ENCODE assay signal across 25 mouse cellular contexts in genomic region chr11:104320511-104320910, GRCm38 (mm10).
A peak's percentile ranks its signal among the peaks of the same experiment; 100 is the strongest.
DNase-seq lines count a peak whose midpoint lies in the region; ATAC-seq and TF ChIP-seq lines count a peak whose summit lies in the region.
"Had no signal": no experiment of that assay in that cellular context is flagged by ENCODE, and none has a peak within 500 bp of the region (broad histone marks: within the 10 kb centered on the region; RNA-seq: fewer than 3 reads in every experiment).

No protein-coding gene starts in this region.

- H3K4me3 ChIP-seq in forebrain, embryonic 12.5 days (replicated peaks) = no peak overlapping the region
- no peak overlapping the region for H3K4me3 ChIP-seq in forebrain, embryonic 16.5 days (replicated peaks; ENCODE audit: low read length)
- H3K4me3 ChIP-seq in liver, postnatal 0 days (ENCODE audit: low read depth, low read length) = no peak overlapping the region
- H3K4me3 ChIP-seq in liver, embryonic 11.5 days (ENCODE audit: low read depth, low read length) = no peak overlapping the region
- H3K4me3 ChIP-seq: heart, adult 2 months; heart, embryonic 13.5 days; limb, embryonic 12.5 days; liver, embryonic 12.5 days; midbrain, embryonic 12.5 days; neural tube, embryonic 13.5 days; stomach, embryonic 15.5 days had no signal

- intact Hi-C loops in left cerebral cortex, postnatal 10 days (cut with DNase I) = no loop called here

- no peak for TF ChIP-seq CTCF in liver, postnatal 0 days (IDR thresholded peaks at IDR 0.05; ENCODE audit: low read depth)

- H3K27me3 ChIP-seq in forebrain, embryonic 12.5 days = peaks cover 26% of the 10 kb centered on the region
- H3K27me3 ChIP-seq in forebrain, embryonic 16.5 days (replicated peaks; ENCODE audit: control insufficient read depth, insufficient read depth, low read length) = no peaks in the 10 kb centered on the region
- H3K27me3 ChIP-seq in liver, postnatal 0 days (ENCODE audit: insufficient read depth, low read length) = no peaks in the 10 kb centered on the region
- H3K27me3 ChIP-seq in liver, embryonic 11.5 days (replicated peaks; ENCODE audit: control insufficient read depth, insufficient read depth, low read length) = no peaks in the 10 kb centered on the region
- H3K27me3 ChIP-seq: neural tube, embryonic 13.5 days; stomach, embryonic 15.5 days had no signal

- TF ChIP-seq EP300 in liver, postnatal 0 days (IDR thresholded peaks at IDR 0.05; ENCODE audit: low read depth) = no peak

- ATAC-seq in forebrain, embryonic 12.5 days (ENCODE audit: low FRiP score) = 0 out of 2 replicates have a peak, but pooled peaks have one; percentile 13
- ATAC-seq in forebrain, embryonic 16.5 days = no peak
- no peak for ATAC-seq in liver, postnatal 0 days
- no peak for ATAC-seq in liver, embryonic 11.5 days (replicated peaks; ENCODE audit: low FRiP score)
- ATAC-seq: liver, embryonic 12.5 days had no signal

- DNase-seq in liver, postnatal 0 days = peak; percentile 14
- DNase-seq in liver, embryonic 11.5 days (ENCODE audit: low spot score) = no peak
- DNase-seq in thymus, postnatal 0 days (ENCODE audit: low spot score) = peak; percentile 15
- no peak for DNase-seq in thymus, postnatal 4 days
- DNase-seq in left cerebral cortex, postnatal 10 days (ENCODE audit: extremely low spot score in 1 of 2, low spot score in 2 of 2) = no peak
- no peak for DNase-seq in neural tube, embryonic 10.5 days (ENCODE audit: extremely low spot score, low spot score)
- DNase-seq: adrenal gland, postnatal 10 days; gastrocnemius, postnatal 36 days; heart, adult 2 months; heart, postnatal 14 days; kidney, adult 2 months; kidney, postnatal 10 days; layer of hippocampus, postnatal 36 days; right cerebral cortex, adult 18-20 months; right cerebral cortex, postnatal 4 days; thymus, postnatal 36 days had no signal

- no peaks in the 10 kb centered on the region for H3K9me3 ChIP-seq in forebrain, embryonic 12.5 days
- H3K9me3 ChIP-seq in forebrain, embryonic 16.5 days (ENCODE audit: control insufficient read depth, low read length) = no peaks in the 10 kb centered on the region
- peaks cover 3% of the 10 kb centered on the region; the same call in 1 of the 2 replicates for H3K9me3 ChIP-seq in liver, postnatal 0 days (ENCODE audit: low read length)
- H3K9me3 ChIP-seq in liver, embryonic 11.5 days (ENCODE audit: control insufficient read depth, low read length) = no peaks in the 10 kb centered on the region
- H3K9me3 ChIP-seq: heart, embryonic 13.5 days; limb, embryonic 12.5 days; liver, embryonic 12.5 days; midbrain, embryonic 12.5 days; neural tube, embryonic 13.5 days; stomach, embryonic 15.5 days had no signal

- no peaks in the 10 kb centered on the region for H3K36me3 ChIP-seq in forebrain, embryonic 12.5 days (replicated peaks)
- peaks cover 7% of the 10 kb centered on the region; the same call in 1 of the 2 replicates for H3K36me3 ChIP-seq in forebrain, embryonic 16.5 days (ENCODE audit: control insufficient read depth, insufficient read depth)
- H3K36me3 ChIP-seq in liver, postnatal 0 days (replicated peaks; ENCODE audit: insufficient read depth, low read length) = no peaks in the 10 kb centered on the region
- H3K36me3 ChIP-seq in liver, embryonic 11.5 days (ENCODE audit: control insufficient read depth, insufficient read depth, low read length) = no peaks in the 10 kb centered on the region
- H3K36me3 ChIP-seq: heart, embryonic 13.5 days; limb, embryonic 12.5 days; liver, embryonic 12.5 days; midbrain, embryonic 12.5 days; stomach, embryonic 15.5 days had no signal

- H3K4me1 ChIP-seq in forebrain, embryonic 12.5 days = peaks cover 19% of the 10 kb centered on the region
- peaks cover 11% of the 10 kb centered on the region for H3K4me1 ChIP-seq in forebrain, embryonic 16.5 days (replicated peaks; ENCODE audit: control insufficient read depth, insufficient read depth, low read length)
- peaks cover 5% of the 10 kb centered on the region for H3K4me1 ChIP-seq in liver, postnatal 0 days (ENCODE audit: insufficient read depth)
- peaks cover 15% of the 10 kb centered on the region for H3K4me1 ChIP-seq in liver, embryonic 11.5 days (replicated peaks; ENCODE audit: control insufficient read depth, insufficient read depth, low read length)

- H3K27ac ChIP-seq in forebrain, embryonic 12.5 days = no peak overlapping the region
- H3K27ac ChIP-seq in forebrain, embryonic 16.5 days (ENCODE audit: low read length) = no peak overlapping the region
- no peak overlapping the region for H3K27ac ChIP-seq in liver, postnatal 0 days (ENCODE audit: low read depth)
- H3K27ac ChIP-seq in liver, embryonic 11.5 days (ENCODE audit: low read depth, low read length) = no peak overlapping the region
- H3K27ac ChIP-seq: heart, adult 2 months; limb, embryonic 12.5 days; liver, embryonic 12.5 days; macrophage; midbrain, embryonic 12.5 days; stomach, embryonic 15.5 days had no signal

- no peak overlapping the region for H3K9ac ChIP-seq in forebrain, embryonic 12.5 days
- no peak overlapping the region for H3K9ac ChIP-seq in forebrain, embryonic 16.5 days (replicated peaks; ENCODE audit: low read depth, low read length)
- H3K9ac ChIP-seq in liver, postnatal 0 days (replicated peaks) = no peak overlapping the region
- no peak overlapping the region for H3K9ac ChIP-seq in liver, embryonic 11.5 days (ENCODE audit: low read depth, low read length)
- H3K9ac ChIP-seq: heart, embryonic 13.5 days; limb, embryonic 12.5 days; liver, embryonic 12.5 days; midbrain, embryonic 12.5 days; neural tube, embryonic 13.5 days; stomach, embryonic 15.5 days had no signal

- 65% methylated on average over 5 of the region's 5 CpGs for WGBS in forebrain, embryonic 12.5 days
- WGBS in forebrain, embryonic 16.5 days = 61% methylated on average over 5 of the region's 5 CpGs
- 37% methylated on average over 5 of the region's 5 CpGs for WGBS in liver, postnatal 0 days (ENCODE audit: insufficient replicate concordance)
- WGBS in liver, embryonic 11.5 days = 54% methylated on average over 5 of the region's 5 CpGs

- H3K4me2 ChIP-seq in forebrain, embryonic 12.5 days = no peak overlapping the region
- H3K4me2 ChIP-seq in forebrain, embryonic 16.5 days (ENCODE audit: low read length) = no peak overlapping the region
- no peak overlapping the region for H3K4me2 ChIP-seq in liver, postnatal 0 days (ENCODE audit: low read depth, low read length)
- no peak overlapping the region for H3K4me2 ChIP-seq in liver, embryonic 11.5 days
- H3K4me2 ChIP-seq: liver, embryonic 12.5 days; midbrain, embryonic 12.5 days; neural tube, embryonic 13.5 days; stomach, embryonic 15.5 days had no signal

Comparison
In these comparisons a context has a peak if more than half of its experiments do, and no peak if none do; other contexts are left out.
1. DNase-seq: peak in liver, postnatal 0 days (single experiment) and thymus, postnatal 0 days (single experiment); none in liver, embryonic 11.5 days (single experiment), thymus, postnatal 4 days (single experiment), left cerebral cortex, postnatal 10 days (0 of 2) and neural tube, embryonic 10.5 days (single experiment).